Mouse (Mus musculus) frontal cortex, postnatal 10 days (tissue): Measurements from ENCODE around the gene Gapdh.
"Not testable (repeated sequence)": the region's sequence is repeated elsewhere in the genome, so short reads cannot be mapped to it uniquely, and the experiment has no call there.

Experiments used
- DNase-seq, 2 experiments: peaks; one replicate each; pipeline ENCODE4 v3.0.0; 2022; ENCODE audit warnings: low spot score in 2 of 2, mixed read lengths in 1 of 2

Gene Gapdh

DNA sequence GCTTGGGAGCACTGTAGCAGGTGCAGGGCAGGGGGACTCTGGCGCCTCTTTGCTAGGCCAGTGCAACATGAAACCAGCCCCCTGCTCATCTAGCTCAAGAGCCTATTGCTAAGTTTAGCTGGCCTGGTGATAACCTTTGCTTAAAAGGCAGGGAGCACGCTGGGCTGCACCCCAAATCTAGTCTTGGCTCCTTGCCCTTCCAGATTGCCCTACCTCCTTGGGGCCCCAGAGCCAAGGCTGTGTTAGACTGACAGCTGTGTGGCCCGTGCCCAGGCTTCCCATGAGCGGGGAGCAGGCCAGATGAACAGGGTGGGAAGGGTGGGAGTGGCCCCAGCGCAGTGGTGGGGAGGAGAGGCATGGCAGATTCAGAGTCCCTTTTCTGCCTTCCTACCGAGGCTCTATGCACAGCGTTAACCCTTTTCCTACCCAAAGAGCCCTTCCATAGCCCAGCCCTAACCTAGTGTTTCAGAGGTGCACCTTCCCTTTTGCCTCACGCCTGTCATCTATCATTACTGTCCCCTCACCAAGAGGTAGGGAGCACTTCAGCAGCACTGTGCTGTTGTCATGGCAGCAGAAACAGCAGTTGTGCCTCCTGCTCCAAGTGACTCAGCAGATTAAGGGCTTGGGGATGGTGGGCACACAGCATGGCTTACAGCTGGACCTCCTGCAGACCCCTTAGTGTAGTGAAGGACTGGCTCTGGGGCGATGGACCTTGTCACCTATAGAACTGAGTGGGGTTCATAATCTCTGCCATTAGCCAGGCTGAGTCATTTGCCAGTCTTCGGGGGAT lies 789 bp upstream of the Gapdh start:
- DNase-seq = peak; percentile 35 to 41

DNA sequence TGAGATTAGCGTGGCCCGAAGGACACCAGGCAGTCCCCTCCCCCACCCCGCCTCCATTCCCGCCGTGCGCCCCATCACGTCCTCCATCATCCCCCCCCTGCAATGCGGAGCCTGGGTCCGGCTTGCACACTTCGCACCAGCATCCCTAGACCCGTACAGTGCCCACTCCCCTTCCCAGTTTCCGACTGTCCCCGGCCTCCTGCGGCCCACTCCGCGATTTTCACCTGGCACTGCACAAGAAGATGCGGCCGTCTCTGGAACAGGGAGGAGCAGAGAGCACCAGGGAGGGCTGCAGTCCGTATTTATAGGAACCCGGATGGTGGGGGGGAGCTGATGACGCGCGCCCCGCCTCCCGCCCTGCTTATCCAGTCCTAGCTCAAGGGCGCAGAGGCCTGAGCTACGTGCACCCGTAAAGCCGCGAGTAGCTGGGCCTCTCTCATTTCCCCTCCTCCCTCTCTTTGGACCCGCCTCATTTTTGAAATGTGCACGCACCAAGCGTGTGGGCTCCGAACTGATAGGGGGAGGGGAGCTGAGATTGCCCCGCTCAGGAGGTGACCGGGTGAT lies 857 bp downstream of the Gapdh start:
- DNase-seq = peak; percentile 96 to 98

DNA sequence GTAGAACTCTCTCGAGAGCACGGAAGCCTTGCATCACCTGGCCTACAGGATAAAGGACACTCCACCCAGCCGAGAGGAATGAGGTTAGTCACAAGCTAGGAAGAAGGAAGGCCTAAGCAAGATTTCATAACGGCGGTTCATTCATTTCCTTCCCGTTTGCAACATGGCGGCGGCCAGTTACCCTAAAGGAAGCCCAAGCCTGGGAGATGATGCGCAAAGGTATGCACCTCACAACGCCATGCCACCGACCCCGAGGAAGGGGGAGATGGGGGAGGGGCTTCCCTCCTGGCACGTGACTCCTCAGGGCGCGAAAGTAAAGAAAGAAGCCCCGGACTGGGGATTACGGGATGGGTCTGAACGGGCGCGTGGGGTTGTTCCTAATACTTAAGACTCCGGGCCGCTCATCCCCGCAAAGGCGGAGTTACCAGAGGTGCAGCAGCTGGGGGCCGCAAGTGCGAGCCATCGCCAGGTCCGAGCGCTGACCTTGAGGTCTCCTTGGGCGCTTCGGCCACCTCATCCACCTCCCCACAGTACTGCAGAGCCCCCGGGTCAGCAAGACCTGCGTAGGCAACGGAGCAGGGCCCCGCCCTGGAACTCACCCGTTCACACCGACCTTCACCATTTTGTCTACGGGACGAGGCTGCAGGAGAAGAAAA lies 1.5 kb downstream of the Gapdh start:
- peak in 1 of 2 experiments; percentile 74 for DNase-seq

DNA sequence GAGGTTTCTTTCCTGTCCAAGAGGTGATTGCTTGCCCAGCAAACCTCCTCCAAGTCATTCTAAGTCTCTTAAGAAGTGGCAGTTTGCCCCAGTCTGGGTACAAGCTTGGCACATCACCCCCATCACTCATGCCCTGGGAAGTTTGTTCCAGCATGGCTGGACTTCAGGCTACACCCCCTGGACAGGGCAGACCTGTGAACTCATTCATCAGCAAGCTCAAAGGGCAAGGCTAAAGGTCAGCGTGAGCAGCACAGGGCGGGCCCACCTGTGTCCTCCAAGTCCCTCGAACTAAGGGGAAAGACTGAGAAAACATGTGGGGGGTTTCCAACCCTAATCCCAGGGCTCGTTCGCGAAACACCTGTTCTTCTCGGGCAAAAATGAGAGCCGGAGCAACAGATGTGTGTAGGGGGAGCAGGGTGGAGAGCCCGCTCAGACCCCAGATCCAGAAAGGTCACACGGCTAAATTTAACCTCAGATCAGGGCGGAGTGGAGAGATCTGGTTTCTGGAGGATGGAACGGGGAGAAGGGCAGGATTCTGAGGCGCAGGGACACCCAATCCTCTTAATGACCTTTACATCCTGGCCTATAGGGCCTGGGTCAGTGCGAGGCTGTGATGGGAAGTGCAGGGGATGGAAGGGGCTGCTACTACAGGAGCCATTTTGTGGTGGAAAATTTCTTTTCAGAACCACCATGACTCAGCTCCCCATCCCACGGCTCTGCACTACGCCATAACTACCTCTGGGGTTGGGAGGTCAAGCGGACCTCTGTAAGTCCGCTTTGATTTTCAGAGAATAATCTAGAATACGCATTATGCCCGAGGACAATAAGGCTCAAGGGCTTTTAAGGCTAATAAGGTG lies 2.2 kb downstream of the Gapdh start:
- peak in 1 of 2 experiments; percentile 50 for DNase-seq

DNA sequence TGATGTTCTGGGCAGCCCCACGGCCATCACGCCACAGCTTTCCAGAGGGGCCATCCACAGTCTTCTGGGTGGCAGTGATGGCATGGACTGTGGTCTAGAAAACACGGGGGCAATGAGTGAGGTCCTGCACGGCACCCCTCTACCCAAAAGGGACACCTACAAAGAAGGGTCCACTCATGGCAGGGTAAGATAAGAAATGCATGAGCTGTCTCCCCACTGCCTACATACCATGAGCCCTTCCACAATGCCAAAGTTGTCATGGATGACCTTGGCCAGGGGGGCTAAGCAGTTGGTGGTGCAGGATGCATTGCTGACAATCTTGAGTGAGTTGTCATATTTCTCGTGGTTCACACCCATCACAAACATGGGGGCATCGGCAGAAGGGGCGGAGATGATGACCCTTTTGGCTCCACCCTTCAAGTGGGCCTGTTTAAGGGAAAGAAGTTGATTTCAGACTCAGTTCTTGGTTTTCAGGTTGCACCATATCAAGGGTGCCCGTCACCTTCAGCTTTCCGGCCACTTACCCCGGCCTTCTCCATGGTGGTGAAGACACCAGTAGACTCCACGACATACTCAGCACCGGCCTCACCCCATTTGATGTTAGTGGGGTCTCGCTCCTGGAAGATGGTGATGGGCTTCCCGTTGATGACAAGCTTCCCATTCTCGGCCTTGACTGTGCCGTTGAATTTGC lies 3.5 kb downstream of the Gapdh start:
- not testable (repeated sequence) for DNase-seq

DNA sequence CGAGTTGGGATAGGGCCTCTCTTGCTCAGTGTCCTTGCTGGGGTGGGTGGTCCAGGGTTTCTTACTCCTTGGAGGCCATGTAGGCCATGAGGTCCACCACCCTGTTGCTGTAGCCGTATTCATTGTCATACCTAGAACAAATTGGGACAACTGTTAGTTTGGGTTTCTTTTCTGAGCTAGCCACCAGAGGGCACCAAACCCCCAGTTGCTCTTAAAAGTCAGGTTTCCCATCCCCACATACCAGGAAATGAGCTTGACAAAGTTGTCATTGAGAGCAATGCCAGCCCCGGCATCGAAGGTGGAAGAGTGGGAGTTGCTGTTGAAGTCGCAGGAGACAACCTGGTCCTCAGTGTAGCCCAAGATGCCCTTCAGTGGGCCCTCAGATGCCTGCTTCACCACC lies 4.3 kb downstream of the Gapdh start:
- DNase-seq = peak in 1 of 2 experiments; percentile 61

DNA sequence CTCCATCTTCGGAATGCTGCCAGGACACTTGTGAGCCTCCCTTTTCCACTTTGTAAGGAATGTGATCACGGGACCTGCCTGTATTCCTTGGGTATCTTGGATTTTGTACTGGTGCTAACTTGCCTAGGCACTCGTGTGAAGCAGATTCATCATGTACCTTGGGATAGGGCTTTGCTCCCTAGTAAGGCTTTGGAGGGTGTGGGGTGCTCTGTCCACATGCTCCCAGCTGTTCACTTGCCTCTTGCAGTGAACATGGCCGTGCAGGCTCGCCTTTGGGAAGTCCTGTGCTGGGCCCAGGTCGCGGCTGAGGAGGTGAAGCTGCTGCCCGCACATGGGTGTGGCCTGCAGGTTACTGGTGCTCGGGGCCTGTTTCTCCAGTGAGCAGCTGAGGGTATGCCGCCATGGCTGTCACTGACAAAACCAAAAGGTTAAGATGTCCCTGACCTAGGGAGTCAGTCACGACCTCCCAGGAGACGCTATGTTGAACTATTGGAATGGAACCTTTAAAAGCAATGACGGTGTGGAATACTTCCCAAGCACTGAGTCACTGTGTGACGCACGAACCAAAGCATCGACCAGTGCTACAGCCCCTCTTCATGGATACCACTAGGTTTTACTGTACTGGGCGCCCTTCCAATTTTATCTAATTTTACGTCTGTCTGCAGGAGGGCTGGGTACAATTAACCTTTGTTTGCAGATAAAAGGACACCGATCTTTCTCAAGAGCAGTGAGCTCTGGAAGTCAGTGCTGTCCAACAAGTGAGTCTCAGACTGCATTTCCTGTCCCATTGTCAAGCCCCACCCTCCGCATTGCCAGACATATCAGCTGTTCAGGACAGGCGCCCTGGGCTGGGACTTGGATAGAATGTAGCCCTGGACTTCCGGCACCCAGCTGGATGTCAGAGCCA lies 5.2 kb downstream of the Gapdh start:
- DNase-seq = peak in 1 of 2 experiments; percentile 48

DNA sequence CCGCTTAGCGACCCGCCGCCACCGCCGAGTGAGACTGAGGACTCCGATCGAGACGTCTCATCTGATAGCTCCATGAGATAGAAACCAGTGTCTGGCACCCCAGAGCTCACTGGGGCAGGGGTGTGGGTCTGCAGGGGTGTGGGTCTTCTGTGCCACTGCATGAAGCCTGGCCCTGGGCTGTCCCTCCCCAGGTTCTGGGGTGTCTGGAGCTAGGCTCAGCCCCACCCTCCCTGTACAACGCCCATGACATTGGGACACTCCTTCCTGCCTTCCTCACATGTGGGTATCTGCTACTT lies 5.8 kb downstream of the Gapdh start:
- peak in 1 of 2 experiments; percentile 25 for DNase-seq

DNA sequence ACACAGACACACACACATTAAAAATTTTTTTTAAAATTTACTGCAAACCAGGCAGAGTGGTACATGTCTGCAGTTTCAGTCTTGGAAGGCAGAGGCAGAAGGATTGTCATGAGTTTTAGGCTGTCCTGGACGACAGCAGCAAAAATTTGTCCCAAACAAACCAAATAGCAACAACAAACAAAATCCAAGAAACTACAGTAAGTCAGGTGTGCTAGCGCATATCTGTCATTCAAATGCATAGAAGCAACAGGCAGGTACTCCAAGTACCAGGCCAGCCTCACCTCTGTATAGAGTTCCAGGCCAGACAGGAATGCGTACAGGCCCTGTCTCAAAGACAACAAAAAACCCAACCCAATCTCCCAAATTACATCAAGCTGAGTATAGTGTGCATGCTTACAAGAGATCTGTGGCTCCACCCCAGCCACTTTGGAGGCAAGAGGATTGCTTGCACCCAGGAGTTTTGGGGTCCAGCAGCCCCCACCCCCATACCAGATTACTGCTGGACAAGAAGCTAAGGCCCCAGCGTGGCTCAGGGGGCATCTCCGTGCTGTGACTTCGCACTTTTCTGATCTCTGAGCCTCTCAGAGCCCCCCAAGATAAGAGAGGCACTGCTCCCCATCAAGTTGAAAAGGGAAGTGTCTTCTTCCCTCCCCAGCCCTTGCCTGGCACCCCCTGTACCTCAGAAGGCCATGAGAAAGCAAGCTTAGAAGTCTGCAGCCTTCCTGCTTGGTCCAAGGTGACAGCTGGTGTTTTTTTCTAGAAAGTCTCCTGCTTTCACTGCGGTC lies 6.3 kb downstream of the Gapdh start:
- peak in 1 of 2 experiments; percentile 12 for DNase-seq

DNA sequence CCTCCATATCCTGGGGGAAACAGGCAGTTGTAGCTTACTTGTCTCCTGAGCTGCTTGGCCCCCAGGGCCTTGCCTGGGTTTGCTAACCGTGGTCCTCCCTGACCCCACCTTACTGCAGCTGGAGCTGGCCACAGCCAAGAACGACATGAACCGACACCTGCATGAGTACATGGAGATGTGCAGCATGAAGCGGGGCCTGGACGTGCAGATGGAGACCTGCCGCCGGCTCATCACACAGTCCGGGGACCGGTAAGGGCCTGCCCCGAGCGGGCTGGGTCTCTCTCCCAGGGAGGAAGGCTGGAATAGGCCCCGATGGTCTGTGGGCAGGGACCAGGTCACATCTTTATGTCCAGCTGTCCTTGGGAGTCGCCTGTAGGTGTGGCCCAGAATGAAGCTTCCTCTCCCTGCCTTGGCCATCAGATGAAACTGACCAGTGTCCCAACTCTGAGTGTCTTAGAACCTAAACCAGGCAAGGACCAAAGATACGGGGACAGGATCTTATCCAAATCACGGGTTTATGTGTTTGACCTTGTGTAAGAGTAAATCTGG lies 7.2 kb downstream of the Gapdh start:
- DNase-seq = no peak

DNA sequence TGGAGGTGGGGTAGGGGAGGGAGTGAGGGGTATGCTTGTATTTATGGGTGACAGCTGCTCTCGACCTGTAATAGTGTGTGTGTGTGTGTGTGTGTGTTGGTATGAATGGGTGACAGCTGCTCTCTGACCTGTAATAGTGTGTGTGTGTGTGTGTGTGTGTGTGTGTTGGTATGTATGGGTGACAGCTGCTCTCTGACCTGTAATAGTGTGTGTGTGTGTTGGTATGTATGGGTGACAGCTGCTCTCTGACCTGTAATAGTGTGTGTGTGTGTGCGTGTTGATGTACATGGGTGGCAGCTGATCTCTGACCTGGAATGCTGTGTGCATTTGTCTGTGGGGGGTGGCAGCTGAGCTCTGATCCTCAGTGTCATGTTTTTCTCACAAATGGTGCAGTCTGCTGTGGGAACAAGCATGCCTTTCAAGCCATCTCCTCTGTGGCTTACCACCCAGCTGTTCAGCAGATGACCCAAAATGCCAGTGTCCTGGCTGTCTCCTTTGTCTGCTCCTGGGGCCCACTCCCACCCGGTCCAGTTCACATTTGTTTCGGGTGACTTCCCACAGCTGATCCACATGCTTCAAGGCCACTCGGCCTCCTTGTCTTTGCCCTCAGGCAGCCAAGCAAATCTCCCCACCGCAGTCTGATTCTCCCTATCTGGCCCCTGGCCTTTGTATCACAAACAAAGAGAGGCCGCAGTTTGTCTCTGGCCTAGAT lies 9.2 kb downstream of the Gapdh start:
- DNase-seq = no peak

DNA sequence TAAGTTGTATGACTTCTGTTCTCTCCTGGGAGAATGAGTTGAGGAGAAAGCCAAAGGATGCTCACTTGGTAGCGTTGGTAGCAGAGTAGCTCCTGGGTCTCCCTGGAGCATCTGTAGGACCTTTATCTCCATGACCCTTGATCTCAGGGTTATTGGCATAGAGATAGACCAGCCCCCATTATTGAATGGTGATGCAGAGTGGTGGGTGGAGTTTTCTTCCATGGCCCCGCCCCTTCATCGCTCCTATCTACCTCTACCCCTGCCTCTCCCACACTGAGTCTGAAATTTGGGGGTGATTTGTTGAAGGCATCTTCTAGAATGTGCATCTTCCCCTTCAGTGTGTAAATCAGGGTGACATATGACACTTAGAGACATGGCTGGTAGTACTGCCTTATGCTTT lies 9.8 kb downstream of the Gapdh start:
- DNase-seq = no peak

DNA sequence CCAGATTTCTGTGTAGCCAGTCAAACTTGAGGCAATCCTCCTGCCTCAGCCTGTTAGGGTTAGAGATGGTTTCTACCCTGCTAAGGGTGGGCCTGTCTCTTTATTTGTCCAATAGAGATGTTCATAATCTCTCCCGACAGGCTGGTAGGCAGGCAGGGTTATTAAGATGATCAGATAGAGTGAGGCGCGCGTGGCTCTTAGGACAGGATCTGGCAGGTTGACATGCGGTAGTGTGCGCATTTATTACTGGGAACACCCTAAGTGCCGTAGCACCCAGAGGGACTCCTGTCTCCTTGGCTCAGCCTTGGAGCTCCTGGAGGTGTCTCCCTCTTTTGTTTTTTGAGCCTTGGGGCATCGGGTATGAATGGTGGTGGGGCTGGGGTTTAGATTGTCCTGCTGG lies 11.0 kb downstream of the Gapdh start:
- DNase-seq = no peak

DNA sequence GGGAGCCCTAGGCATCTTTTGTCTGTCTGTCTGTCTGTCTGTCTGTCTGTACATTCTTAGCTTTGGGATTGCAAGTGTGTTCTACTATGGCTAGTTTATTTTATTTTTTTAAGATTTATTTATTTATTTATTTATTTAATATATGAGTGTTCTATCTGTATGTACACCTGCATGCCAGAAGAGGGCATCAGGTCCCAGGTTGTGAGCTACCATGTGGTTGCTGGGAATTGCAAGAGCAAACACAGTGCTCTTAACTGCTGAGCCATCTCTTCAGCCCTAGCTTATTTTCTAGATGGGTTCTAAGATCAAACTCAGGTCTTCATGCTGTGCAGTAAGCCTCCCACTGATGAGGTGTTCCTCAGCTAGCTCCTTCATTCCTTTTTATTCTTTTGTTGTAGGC lies 11.7 kb downstream of the Gapdh start:
- DNase-seq = no peak

DNA sequence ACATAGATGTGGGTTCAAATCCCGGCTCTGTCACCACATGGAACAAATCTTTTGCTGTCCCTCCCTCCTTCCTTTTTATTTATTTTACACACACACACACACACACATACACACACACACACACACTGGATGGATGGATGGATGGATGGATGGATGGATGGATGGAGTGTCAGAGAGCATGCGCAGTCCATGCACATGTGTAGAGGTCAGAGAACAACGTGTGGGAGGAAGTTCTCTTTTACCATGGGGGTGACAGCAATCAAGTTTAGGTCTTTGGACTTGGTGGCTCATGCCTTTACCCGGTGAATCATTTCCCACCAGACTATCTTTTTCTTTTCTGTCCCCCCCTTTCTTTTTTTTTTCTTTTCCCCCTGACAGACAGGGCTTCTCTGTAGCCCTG lies 12.6 kb downstream of the Gapdh start:
- DNase-seq = no peak

DNA sequence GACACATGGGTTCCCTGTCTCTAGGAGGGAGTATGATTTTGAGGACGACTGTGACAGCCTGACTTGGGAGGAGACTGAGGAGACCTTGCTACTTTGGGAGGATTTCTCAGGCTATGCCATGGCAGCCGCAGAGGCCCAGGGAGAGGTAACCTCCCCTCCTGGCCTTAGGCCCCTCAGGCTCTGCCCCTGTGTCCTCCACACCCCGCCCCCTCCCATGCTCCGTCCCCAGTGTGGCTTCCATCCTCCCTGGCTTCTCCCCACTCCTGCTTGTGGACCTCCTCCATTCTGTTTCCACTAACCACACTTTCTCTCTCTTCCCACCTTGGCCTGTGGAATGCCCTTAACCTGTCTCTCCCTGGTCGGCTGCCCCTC lies 13.3 kb downstream of the Gapdh start:
- DNase-seq = no peak

DNA sequence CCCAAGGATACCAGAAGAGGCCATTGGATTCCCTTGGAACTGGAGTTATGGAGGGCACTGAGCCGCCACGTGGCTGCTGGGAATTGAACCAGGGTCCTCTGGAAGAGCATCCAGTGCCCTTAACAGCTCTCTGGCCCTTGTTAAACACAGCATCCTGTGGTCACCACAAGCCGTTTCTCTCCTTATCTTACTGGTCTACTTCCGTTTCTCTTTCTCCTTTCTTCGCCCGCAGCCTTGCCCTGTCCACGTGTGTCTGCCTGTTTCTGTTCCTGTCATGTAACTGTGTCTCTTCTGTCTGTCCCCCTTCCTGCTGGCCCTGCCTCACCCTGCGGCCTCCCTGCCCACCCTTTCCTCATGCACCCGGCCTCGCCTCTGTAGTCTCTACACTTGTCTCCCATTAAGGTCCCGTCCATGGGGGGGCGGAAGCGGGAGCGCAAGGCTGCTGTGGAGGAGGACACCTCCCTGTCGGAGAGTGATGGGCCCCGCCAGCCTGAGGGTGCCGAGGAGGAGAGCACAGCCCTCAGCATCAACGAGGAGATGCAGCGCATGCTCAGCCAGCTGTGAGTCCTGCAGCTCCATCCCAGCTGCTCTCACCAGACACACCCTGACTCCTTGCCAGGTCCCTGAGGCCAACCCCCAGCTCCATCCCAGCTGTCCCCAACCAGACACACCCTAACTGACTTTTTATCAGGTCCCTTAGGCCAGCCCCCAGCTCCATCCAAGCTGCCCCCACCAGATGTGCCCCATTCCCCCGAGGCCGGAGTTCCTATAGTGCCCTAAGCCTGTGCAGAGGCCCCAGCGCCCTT lies 13.9 kb downstream of the Gapdh start:
- DNase-seq = no peak

DNA sequence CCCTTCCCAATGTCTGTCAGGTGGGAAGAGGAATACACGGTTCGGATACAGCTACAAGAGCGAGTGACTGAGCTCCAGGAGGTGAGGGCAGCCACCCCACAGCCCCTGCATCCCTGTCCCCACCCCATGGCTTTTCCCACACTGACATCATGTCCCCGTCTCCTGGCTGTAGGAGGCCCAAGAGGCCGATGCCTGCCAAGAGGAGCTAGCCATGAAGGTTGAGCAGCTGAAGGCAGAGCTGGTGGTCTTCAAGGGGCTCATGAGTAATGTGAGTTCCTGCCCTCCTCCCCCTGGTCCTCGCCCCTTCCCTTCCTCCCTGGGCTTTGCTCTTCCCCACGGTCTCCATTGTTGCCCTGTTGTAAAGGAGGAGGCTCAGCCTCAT lies 16.7 kb downstream of the Gapdh start:
- DNase-seq = no peak
